Mouse (Mus musculus): Measurements from ENCODE around the gene Ndufaf2. TPM values are rescaled to one million over a fixed set of nuclear protein-coding genes. Genes with fewer than 3 reads are reported as not detected.

The Ndufaf2 gene
- polyA plus RNA-seq, 1 experiment from 2014 or later, result 57.1 TPM

- H3K4me2 ChIP-seq (ENCODE audit: low read depth, low read length), result no peak overlapping the region
- no peaks in the 10 kb centered on the region; the same call in 1 of the 2 replicates for H3K36me3 ChIP-seq (ENCODE audit: control insufficient read depth, insufficient read depth, low read length)
- WGBS, result 69% methylated on average over 2 of the region's 2 CpGs
- no peaks in the 10 kb centered on the region for H3K27me3 ChIP-seq (ENCODE audit: control insufficient read depth, insufficient read depth, low read length)
- H3K4me1 ChIP-seq (ENCODE audit: control insufficient read depth, insufficient read depth, low read length), result peaks cover 16% of the 10 kb centered on the region
- H3K9ac ChIP-seq (ENCODE audit: low read length), result no peak overlapping the region
- no peak for ATAC-seq (ENCODE audit: insufficient read depth, low FRiP score)
- no peak overlapping the region for H3K27ac ChIP-seq (ENCODE audit: low read length)
- H3K4me3 ChIP-seq (replicated peaks; ENCODE audit: low read length), result no peak overlapping the region
- H3K9me3 ChIP-seq (replicated peaks; ENCODE audit: control insufficient read depth, low read length), result no peaks in the 10 kb centered on the region
These were observed 1.3 kb downstream of the Ndufaf2 start for GRCm38 (mm10) chr13:108157156-108157555.

DNA sequence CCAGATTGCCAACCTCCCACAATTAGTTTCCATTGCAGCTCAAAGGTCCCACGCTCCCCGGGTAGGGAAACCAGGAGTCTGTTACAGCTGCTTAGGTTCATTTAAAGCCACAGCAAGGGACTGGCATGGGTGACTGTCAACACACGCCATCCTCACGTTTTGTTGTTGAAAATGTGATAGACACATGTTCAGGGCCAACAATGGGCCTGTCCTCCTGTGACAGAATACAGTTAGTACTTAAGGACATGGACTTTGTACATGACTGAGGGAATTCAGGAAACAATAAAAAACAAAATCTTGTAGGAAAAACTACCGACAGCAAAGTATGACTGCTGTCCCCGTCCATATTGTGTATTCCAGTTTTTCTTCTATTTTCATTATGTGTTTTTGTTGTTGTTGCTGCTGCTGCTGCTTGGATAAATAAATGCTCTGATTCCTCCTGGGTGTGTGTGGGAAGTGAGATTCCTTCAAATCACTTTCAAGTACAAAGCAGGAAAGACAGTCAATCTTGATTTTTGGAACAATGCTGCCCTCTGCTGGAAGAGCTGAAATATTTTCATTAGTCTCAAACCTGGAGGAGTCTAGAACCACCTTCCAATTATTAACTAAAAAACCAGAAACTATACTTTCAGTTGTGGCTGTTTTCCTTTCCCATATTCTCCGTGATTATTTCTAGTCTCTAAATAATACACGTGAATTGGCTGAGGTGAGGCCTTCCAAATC, 5.6 kb downstream of the Ndufaf2 start:
- Histone ChIP-seq H3K9me3 (replicated peaks; ENCODE audit: control insufficient read depth, low read length) (no peaks in the 10 kb centered on the region), H3K4me3 (replicated peaks; ENCODE audit: low read length) (no peak overlapping the region), H3K9ac (ENCODE audit: low read length) (no peak overlapping the region), H3K27ac (ENCODE audit: low read length) (no peak overlapping the region), H3K4me1 (ENCODE audit: control insufficient read depth, insufficient read depth, low read length) (peaks cover 7% of the 10 kb centered on the region), H3K36me3 (ENCODE audit: control insufficient read depth, insufficient read depth, low read length) (no peaks in the 10 kb centered on the region), H3K4me2 (ENCODE audit: low read depth, low read length) (no peak overlapping the region), H3K27me3 (ENCODE audit: control insufficient read depth, insufficient read depth, low read length) (no peaks in the 10 kb centered on the region)
- WGBS, result 61% methylated on average over 8 of the region's 8 CpGs
- ATAC-seq (ENCODE audit: insufficient read depth, low FRiP score), result no peak

- no peaks in the 10 kb centered on the region; the same call in 1 of the 2 replicates for H3K4me1 ChIP-seq (ENCODE audit: control insufficient read depth, insufficient read depth, low read length)
- H3K9me3 ChIP-seq (replicated peaks; ENCODE audit: control insufficient read depth, low read length), result no peaks in the 10 kb centered on the region
- H3K27ac ChIP-seq (ENCODE audit: low read length), result no peak overlapping the region
- no peak overlapping the region for H3K9ac ChIP-seq (ENCODE audit: low read length)
- no peak for ATAC-seq (ENCODE audit: insufficient read depth, low FRiP score)
- no peak overlapping the region for H3K4me2 ChIP-seq (ENCODE audit: low read depth, low read length)
- H3K4me3 ChIP-seq (replicated peaks; ENCODE audit: low read length), result no peak overlapping the region
- H3K27me3 ChIP-seq (ENCODE audit: control insufficient read depth, insufficient read depth, low read length), result no peaks in the 10 kb centered on the region
- H3K36me3 ChIP-seq (ENCODE audit: control insufficient read depth, insufficient read depth, low read length), result no peaks in the 10 kb centered on the region
These were observed 6.6 kb downstream of the Ndufaf2 start for GRCm38 (mm10) chr13:108151782-108152181.

DNA sequence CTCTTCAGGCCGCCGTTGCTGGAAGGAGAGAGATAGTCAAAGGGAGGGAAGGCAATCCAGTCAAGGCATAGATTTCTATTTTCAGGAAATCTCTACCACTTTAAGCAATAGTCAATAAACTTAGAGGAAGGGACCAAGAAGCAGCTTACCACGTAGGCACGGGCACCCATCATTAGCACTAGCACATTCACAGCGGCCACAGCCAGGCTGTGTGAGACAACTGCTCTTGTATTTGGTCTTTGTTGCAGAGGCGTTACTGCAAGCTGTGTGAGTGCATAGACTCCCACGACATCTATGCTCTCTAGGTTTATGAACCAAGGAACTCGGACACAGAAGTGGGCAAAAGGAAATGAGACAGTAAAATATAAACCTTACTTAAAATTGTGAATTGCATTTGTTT, 14.3 kb downstream of the Ndufaf2 start:
- no peaks in the 10 kb centered on the region for H3K36me3 ChIP-seq (ENCODE audit: control insufficient read depth, insufficient read depth, low read length)
- no peak overlapping the region for H3K27ac ChIP-seq (ENCODE audit: low read length)
- H3K4me3 ChIP-seq (replicated peaks; ENCODE audit: low read length), result no peak overlapping the region
- H3K9me3 ChIP-seq (replicated peaks; ENCODE audit: control insufficient read depth, low read length), result no peaks in the 10 kb centered on the region
- no peaks in the 10 kb centered on the region for H3K27me3 ChIP-seq (ENCODE audit: control insufficient read depth, insufficient read depth, low read length)
- H3K4me2 ChIP-seq (ENCODE audit: low read depth, low read length), result no peak overlapping the region
- no peak for ATAC-seq (ENCODE audit: insufficient read depth, low FRiP score)
- WGBS, result 88% methylated on average over 8 of the region's 8 CpGs
- H3K4me1 ChIP-seq (ENCODE audit: control insufficient read depth, insufficient read depth, low read length), result no peaks in the 10 kb centered on the region
- H3K9ac ChIP-seq (ENCODE audit: low read length), result no peak overlapping the region

- H3K9me3 ChIP-seq (replicated peaks; ENCODE audit: control insufficient read depth, low read length), result no peaks in the 10 kb centered on the region
- no peak overlapping the region for H3K9ac ChIP-seq (ENCODE audit: low read length)
- ATAC-seq (ENCODE audit: insufficient read depth, low FRiP score), result no peak
- no peak overlapping the region for H3K27ac ChIP-seq (ENCODE audit: low read length)
- H3K36me3 ChIP-seq (ENCODE audit: control insufficient read depth, insufficient read depth, low read length), result no peaks in the 10 kb centered on the region
- 73% methylated on average over 5 of the region's 5 CpGs for WGBS
- no peaks in the 10 kb centered on the region for H3K4me1 ChIP-seq (ENCODE audit: control insufficient read depth, insufficient read depth, low read length)
- no peaks in the 10 kb centered on the region for H3K27me3 ChIP-seq (ENCODE audit: control insufficient read depth, insufficient read depth, low read length)
- no peak overlapping the region for H3K4me2 ChIP-seq (ENCODE audit: low read depth, low read length)
- no peak overlapping the region for H3K4me3 ChIP-seq (replicated peaks; ENCODE audit: low read length)
These were observed 19.9 kb downstream of the Ndufaf2 start for GRCm38 (mm10) chr13:108138403-108138977.

DNA sequence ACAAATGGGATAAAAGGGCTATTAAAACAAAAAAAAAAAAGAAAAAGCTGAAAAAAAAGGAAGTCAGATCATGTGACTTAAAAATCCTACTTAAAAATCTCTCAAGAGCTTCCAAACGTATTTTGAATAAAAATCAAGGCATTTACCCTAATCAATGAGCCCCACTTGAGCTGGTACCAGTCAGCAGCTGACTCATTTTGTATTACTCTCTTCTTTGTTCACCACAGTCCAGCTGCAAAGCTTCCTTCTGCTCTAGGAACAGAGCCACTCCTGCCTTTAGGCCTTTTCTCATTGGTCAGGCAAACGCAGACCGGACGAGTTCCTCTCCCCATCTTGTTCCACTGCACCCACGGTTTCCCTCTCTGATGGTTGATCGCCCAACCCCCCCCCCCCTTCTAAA, 22.8 kb downstream of the Ndufaf2 start:
- H3K36me3 ChIP-seq (ENCODE audit: control insufficient read depth, insufficient read depth, low read length), result no peaks in the 10 kb centered on the region
- H3K4me2 ChIP-seq (ENCODE audit: low read depth, low read length), result no peak overlapping the region
- no peaks in the 10 kb centered on the region for H3K4me1 ChIP-seq (ENCODE audit: control insufficient read depth, insufficient read depth, low read length)
- H3K9ac ChIP-seq (ENCODE audit: low read length), result no peak overlapping the region
- no peak overlapping the region for H3K4me3 ChIP-seq (replicated peaks; ENCODE audit: low read length)
- no peak for ATAC-seq (ENCODE audit: insufficient read depth, low FRiP score)
- 81% methylated on average over 6 of the region's 6 CpGs for WGBS
- no peaks in the 10 kb centered on the region for H3K9me3 ChIP-seq (replicated peaks; ENCODE audit: control insufficient read depth, low read length)
- no peak overlapping the region for H3K27ac ChIP-seq (ENCODE audit: low read length)
- H3K27me3 ChIP-seq (ENCODE audit: control insufficient read depth, insufficient read depth, low read length), result no peaks in the 10 kb centered on the region

- WGBS, result 54% methylated on average over 6 of the region's 6 CpGs
- H3K4me1 ChIP-seq (ENCODE audit: control insufficient read depth, insufficient read depth, low read length), result no peaks in the 10 kb centered on the region
- no peak for ATAC-seq (ENCODE audit: insufficient read depth, low FRiP score)
These were observed 26.2 kb downstream of the Ndufaf2 start for GRCm38 (mm10) chr13:108132031-108132819.

DNA sequence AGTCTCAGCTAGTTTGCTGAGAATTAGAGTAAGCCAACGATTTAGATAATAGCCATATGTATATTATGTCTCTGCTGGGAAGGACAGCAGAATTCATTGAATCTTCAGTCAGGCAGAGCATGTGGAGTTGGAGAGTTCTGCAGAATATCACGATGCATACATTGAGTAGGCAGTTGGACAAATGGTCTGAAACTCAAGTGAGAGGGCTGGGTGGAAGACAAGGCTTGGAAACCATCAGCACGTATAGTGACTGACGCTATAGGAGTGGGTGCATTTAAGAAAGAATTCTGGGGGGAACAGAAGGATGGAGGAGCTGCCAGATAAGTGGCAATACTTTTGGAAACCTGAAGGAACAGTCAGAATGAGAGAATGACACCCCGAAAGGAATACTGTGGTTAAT, 27.7 kb downstream of the Ndufaf2 start:
- Histone ChIP-seq H3K9me3 (replicated peaks; ENCODE audit: control insufficient read depth, low read length) (no peaks in the 10 kb centered on the region), H3K9ac (ENCODE audit: low read length) (no peak overlapping the region), H3K4me1 (ENCODE audit: control insufficient read depth, insufficient read depth, low read length) (no peaks in the 10 kb centered on the region), H3K27me3 (ENCODE audit: control insufficient read depth, insufficient read depth, low read length) (no peaks in the 10 kb centered on the region), H3K4me2 (ENCODE audit: low read depth, low read length) (no peak overlapping the region), H3K36me3 (ENCODE audit: control insufficient read depth, insufficient read depth, low read length) (no peaks in the 10 kb centered on the region), H3K4me3 (replicated peaks; ENCODE audit: low read length) (no peak overlapping the region), H3K27ac (ENCODE audit: low read length) (no peak overlapping the region; the same call in 1 of the 2 replicates)
- ATAC-seq (ENCODE audit: insufficient read depth, low FRiP score), result no peak
- 80% methylated on average over 5 of the region's 5 CpGs for WGBS

More at GRCm38 (mm10) chr13:108132031-108132819, 26.2 kb downstream of the Ndufaf2 start:
- Histone ChIP-seq H3K27me3 (ENCODE audit: control insufficient read depth, insufficient read depth, low read length) (no peaks in the 10 kb centered on the region), H3K4me3 (replicated peaks; ENCODE audit: low read length) (no peak overlapping the region), H3K4me2 (ENCODE audit: low read depth, low read length) (no peak overlapping the region), H3K9ac (ENCODE audit: low read length) (no peak overlapping the region), H3K9me3 (replicated peaks; ENCODE audit: control insufficient read depth, low read length) (no peaks in the 10 kb centered on the region), H3K36me3 (ENCODE audit: control insufficient read depth, insufficient read depth, low read length) (no peaks in the 10 kb centered on the region), H3K27ac (ENCODE audit: low read length) (no peak overlapping the region)

GRCm38 (mm10) chr13:108129070-108129469, 29.4 kb downstream of the Ndufaf2 start:
- H3K27ac ChIP-seq (ENCODE audit: low read length), result no peak overlapping the region
- H3K27me3 ChIP-seq (ENCODE audit: control insufficient read depth, insufficient read depth, low read length), result no peaks in the 10 kb centered on the region
- no peak overlapping the region for H3K4me2 ChIP-seq (ENCODE audit: low read depth, low read length)
- no peak overlapping the region for H3K9ac ChIP-seq (ENCODE audit: low read length)
- H3K36me3 ChIP-seq (ENCODE audit: control insufficient read depth, insufficient read depth, low read length), result no peaks in the 10 kb centered on the region
- WGBS, result 71% methylated on average over 7 of the region's 7 CpGs
- H3K9me3 ChIP-seq (replicated peaks; ENCODE audit: control insufficient read depth, low read length), result no peaks in the 10 kb centered on the region
- ATAC-seq (ENCODE audit: insufficient read depth, low FRiP score), result no peak
- H3K4me3 ChIP-seq (replicated peaks; ENCODE audit: low read length), result no peak overlapping the region
- no peaks in the 10 kb centered on the region for H3K4me1 ChIP-seq (ENCODE audit: control insufficient read depth, insufficient read depth, low read length)
